Mouse (Mus musculus) kidney, embryonic 15.5 days (tissue): ENCODE data around the gene Gpr31b. TPM values are rescaled to one million over a fixed set of nuclear protein-coding genes. Genes with fewer than 3 reads are reported as not detected.
A peak's percentile ranks its signal among the peaks of the same experiment; 100 is the strongest.
"Not testable (repeated sequence)": the region's sequence is repeated elsewhere in the genome, so short reads cannot be mapped to it uniquely, and the experiment has no call there.

Experiments
- ATAC-seq: fragments of 200-750 bp; cut with Nextera tagmentation; replicated peaks from 2 replicates; pipeline ENCODE4 v1.8.0; 2017; ENCODE audit warnings: moderate TSS enrichment; ENCODE audit not compliant: low FRiP score
- H3K27ac ChIP-seq: fragments of 300-500 bp; sonication (generic); 2 replicates; pipeline ENCODE4 v1.5.1; 2015; ENCODE audit warnings: mild to moderate bottlenecking, inconsistent platforms
- H3K27me3 ChIP-seq: fragments of 300-500 bp; sonication (generic); 2 replicates; pipeline ENCODE4 v1.6.1; 2015; ENCODE audit warnings: inconsistent platforms
- H3K36me3 ChIP-seq: fragments of 300-500 bp; sonication (generic); 2 replicates; pipeline ENCODE4 v1.6.1; 2015; ENCODE audit warnings: inconsistent platforms
- H3K4me1 ChIP-seq: fragments of 300-500 bp; sonication (generic); 2 replicates; pipeline ENCODE4 v1.6.1; 2015; ENCODE audit warnings: inconsistent platforms
- H3K4me2 ChIP-seq: fragments of 300-500 bp; sonication (generic); 2 replicates; pipeline ENCODE4 v1.6.1; 2015; ENCODE audit warnings: moderate library complexity, mild to moderate bottlenecking, inconsistent platforms
- H3K4me3 ChIP-seq: fragments of 300-500 bp; sonication (generic); replicated peaks from 2 replicates; pipeline ENCODE4 v1.5.1; 2015; ENCODE audit warnings: mild to moderate bottlenecking, inconsistent platforms
- H3K9ac ChIP-seq: fragments of 300-500 bp; sonication (generic); 2 replicates; pipeline ENCODE4 v1.6.1; 2015; ENCODE audit warnings: mild to moderate bottlenecking, inconsistent platforms
- H3K9me3 ChIP-seq: fragments of 300-500 bp; sonication (generic); replicated peaks from 2 replicates; pipeline ENCODE4 v1.6.1; 2016; ENCODE audit warnings: inconsistent platforms
- WGBS: fragments of 180-500 bp; shearing (Covaris S2); methylation state at CpG from one replicate; pipeline ENCODE4 v1.1.7; 2015; ENCODE audit warnings: mixed read lengths; 5-methylcytosine and 5-hydroxymethylcytosine counted together
- polyA plus RNA-seq: library from polyadenylated mRNA; unstranded; fragments of >200 nt; fragmentation: Nextera tagmentation; extraction: Ambion mirVana; gene quantifications from 2 replicates; pipeline ENCODE4 v1.2.1, GENCODE M21; 2015

The Gpr31b gene
- 0.13 TPM in 1 of 2 replicates, not detected in the other for polyA plus RNA-seq

DNA sequence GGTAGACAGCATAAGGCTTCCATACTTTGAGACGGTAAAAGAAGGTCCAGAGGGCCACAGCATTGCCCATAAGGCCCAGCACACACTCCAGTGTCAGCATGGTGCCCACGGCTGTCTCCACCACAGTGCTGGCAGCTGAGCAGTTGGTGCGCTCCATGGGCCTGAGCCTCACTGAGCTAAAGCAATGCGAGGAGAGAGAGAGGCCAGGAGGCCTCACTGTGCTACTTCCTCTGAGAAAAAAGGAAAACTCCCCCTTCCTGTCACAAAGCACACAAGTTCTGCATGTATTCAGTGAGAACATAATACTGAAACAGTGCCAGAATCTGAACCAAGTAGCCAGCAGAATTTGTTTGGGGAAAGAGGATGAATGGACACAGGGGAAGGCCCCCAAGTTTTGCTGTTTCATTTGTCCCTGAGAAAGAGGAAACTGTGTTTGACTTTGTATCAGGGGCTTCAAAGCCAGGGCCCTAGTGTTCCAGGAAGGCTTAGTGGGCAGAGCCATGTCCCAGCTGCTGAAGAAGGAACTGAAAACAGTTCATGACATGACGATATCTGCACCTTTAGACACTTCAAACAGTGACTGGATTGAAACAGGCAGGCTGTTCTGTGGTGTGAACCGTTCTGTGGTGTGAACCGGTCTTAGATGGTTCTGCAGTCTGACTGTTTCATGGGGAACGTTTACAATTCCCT is at the start of gene Gpr31b:
TSS of gene Gpr31b (minus strand) at position 173 of the 690 bp plus-strand sequence.
- not testable (repeated sequence) for ATAC-seq, H3K9ac ChIP-seq, H3K4me2 ChIP-seq, H3K27ac ChIP-seq, H3K36me3 ChIP-seq, H3K9me3 ChIP-seq, H3K4me1 ChIP-seq, H3K27me3 ChIP-seq, H3K4me3 ChIP-seq
- no CpG with 5 or more reads among the region's 8 CpGs for WGBS

GRCm38 (mm10) chr17:13092960-13093359 is 40.9 kb upstream of the Gpr31b start:
- not testable (repeated sequence) for H3K36me3 ChIP-seq, H3K4me3 ChIP-seq, H3K4me2 ChIP-seq, ATAC-seq, H3K27me3 ChIP-seq, H3K27ac ChIP-seq, H3K9ac ChIP-seq, H3K9me3 ChIP-seq, H3K4me1 ChIP-seq
- 87% methylated on average over 3 of the region's 4 CpGs for WGBS

DNA sequence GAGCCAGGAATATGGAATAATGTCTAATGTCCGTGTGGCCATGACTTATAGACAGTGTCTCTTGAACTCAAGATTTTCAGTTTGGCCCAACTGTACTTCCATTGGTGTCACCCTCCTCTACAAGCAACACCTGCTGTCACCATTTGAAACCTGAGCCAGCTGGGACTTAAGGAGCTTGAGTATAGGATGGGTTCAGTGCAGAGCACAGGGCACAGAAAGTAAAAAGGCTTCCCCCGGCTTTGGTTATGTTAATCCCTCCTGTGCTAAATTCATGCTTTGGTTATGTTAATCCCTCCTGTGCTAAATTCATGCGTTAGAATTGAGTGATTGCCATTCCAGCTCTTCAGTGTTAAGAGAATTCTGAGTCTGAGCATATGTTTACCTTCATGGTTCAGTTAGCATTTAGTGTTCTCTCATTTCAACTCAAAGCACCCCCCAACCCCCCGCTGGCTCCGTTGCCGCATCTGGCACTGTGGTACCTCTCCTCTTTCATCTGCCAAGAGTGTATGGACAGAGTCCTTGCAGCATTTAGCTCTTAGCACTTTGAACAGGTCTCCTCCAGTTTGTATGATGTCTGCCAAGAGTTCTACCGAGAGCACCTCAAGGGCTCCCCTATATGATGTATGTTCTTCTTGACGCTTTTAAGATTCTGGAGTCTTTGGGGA is 40.1 kb upstream of the Gpr31b start:
- not testable (repeated sequence) for H3K9ac ChIP-seq, H3K4me1 ChIP-seq, H3K4me3 ChIP-seq, H3K36me3 ChIP-seq, H3K27me3 ChIP-seq, H3K9me3 ChIP-seq, H3K4me2 ChIP-seq, H3K27ac ChIP-seq
- 54% methylated on average over 8 of the region's 8 CpGs for WGBS
- 0 out of 2 replicates have a peak, but pooled peaks have one; percentile 58 for ATAC-seq

DNA sequence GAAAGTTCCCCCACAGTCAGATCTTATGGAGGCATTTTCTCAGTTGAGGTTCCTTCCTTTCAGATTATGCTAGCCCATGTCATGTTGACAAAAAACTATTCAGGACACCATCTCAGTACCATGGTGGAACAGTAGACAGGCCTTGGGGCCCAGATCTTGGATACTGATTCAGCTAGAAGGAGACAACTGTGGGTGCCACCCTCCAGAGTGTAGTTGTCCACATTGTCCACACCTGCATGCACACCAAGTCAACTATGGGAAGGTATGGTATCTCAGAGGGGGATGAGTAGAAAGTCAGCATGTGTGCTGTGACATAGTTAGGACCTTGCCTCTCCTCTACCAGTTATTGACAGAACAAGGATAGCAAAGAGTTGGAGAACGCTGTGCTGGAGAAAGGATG is 39.4 kb upstream of the Gpr31b start:
- not testable (repeated sequence) for ATAC-seq, H3K36me3 ChIP-seq, H3K27ac ChIP-seq, H3K4me1 ChIP-seq, H3K9me3 ChIP-seq, H3K4me2 ChIP-seq, H3K27me3 ChIP-seq, H3K9ac ChIP-seq, H3K4me3 ChIP-seq
- 78% methylated on average over 1 of the region's 1 CpGs for WGBS

DNA sequence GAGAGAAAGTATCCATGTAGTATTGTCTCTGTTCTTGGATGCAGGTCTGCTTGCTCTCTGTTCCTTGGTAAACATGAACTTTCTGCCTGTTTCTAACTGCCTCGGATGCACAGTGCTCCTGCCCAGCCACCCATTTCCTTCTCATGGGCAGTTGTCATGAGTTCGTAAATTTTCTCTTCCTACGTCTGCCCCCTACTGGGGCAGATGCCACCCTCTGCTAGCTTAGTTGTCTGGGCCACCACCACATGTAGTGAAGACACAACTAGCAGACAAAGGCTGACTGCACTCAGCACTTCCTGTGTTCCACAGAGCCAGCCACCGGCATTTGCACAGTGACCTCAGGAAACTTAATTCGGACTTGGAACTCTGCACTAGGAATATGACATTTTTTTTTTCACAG is 17.1 kb upstream of the Gpr31b start:
- WGBS = 58% methylated on average over 4 of the region's 5 CpGs
- H3K36me3 ChIP-seq, H3K4me1 ChIP-seq, H3K27me3 ChIP-seq, H3K27ac ChIP-seq, H3K9me3 ChIP-seq, H3K4me3 ChIP-seq, ATAC-seq, H3K9ac ChIP-seq, H3K4me2 ChIP-seq: not testable (repeated sequence)

- H3K27ac ChIP-seq, H3K4me1 ChIP-seq, H3K27me3 ChIP-seq, H3K36me3 ChIP-seq, H3K9me3 ChIP-seq, H3K4me2 ChIP-seq, H3K9ac ChIP-seq, ATAC-seq, H3K4me3 ChIP-seq: not testable (repeated sequence)
- WGBS = 80% methylated on average over 1 of the region's 4 CpGs
Observed at GRCm38 (mm10) chr17:13067864-13068385, 15.8 kb upstream of the Gpr31b start.

DNA sequence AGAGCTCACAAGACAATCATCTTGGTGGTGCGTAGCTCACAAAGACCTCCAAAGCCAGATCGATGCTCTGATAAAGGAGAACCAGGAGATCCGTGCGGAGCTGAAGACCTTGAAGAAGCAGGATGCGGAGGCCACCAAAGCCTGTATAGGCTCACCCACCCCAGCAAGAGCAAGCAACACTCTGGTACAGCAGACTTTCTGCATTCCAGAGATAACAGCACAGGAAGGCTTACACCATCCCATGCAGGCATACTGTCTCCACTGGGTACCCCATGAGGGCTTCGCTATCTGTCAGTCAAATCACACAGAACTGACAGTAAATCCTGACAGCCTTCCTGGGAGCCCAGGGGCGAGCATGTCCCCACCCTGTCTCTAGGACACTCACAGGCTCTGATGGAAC is 10.8 kb upstream of the Gpr31b start:
- H3K27me3 ChIP-seq, H3K36me3 ChIP-seq, H3K9me3 ChIP-seq, H3K9ac ChIP-seq, H3K4me1 ChIP-seq, H3K4me3 ChIP-seq, H3K27ac ChIP-seq, ATAC-seq, H3K4me2 ChIP-seq: not testable (repeated sequence)
- WGBS = 84% methylated on average over 6 of the region's 7 CpGs

GRCm38 (mm10) chr17:13060804-13061203 is 8.7 kb upstream of the Gpr31b start, which contains the start of gene Tcp10b:
Tcp10b (plus strand) TSS chr17:13061104.
- H3K9ac ChIP-seq, H3K4me3 ChIP-seq, H3K9me3 ChIP-seq, H3K4me2 ChIP-seq, ATAC-seq, H3K27ac ChIP-seq, H3K36me3 ChIP-seq, H3K4me1 ChIP-seq, H3K27me3 ChIP-seq: not testable (repeated sequence)
- WGBS = 95% methylated on average over 4 of the region's 4 CpGs

- not testable (repeated sequence) for H3K4me1 ChIP-seq, H3K27ac ChIP-seq, H3K4me3 ChIP-seq, H3K27me3 ChIP-seq, H3K36me3 ChIP-seq, H3K4me2 ChIP-seq, H3K9me3 ChIP-seq, H3K9ac ChIP-seq
- ATAC-seq = peak; percentile 83
- 13% methylated on average over 4 of the region's 4 CpGs for WGBS
Observed at GRCm38 (mm10) chr17:13043846-13044673, 8.0 kb downstream of the Gpr31b start.

GRCm38 (mm10) chr17:13036627-13037192 is 15.4 kb downstream of the Gpr31b start:
- not testable (repeated sequence) for H3K4me3 ChIP-seq, H3K4me1 ChIP-seq, H3K4me2 ChIP-seq, H3K27ac ChIP-seq, ATAC-seq, H3K9me3 ChIP-seq, H3K36me3 ChIP-seq, H3K27me3 ChIP-seq, H3K9ac ChIP-seq
- WGBS = 91% methylated on average over 4 of the region's 12 CpGs

DNA sequence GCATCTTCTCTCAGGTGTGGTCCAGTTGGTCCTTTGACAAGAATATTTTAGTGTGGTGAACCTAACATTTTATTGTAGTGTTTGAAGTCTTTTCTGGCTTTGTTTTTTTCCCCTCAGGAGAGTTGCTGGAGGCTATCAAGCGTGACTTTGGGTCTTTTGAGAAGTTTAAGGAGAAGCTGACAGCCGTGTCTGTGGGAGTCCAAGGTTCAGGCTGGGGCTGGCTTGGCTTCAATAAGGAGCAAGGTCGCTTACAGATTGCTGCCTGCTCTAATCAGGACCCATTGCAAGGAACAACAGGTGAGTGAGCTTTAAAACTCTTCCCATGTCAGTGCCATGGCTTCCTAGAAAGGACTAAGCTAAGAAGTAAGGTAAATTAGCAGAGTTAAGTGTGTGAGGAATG is 38.8 kb downstream of the Gpr31b start:
- Histone ChIP-seq H3K27me3 (no peaks in the 10 kb centered on the region), H3K36me3 (peaks cover 62% of the 10 kb centered on the region), H3K27ac (no peak overlapping the region), H3K4me2 (no peak overlapping the region), H3K9ac (no peak overlapping the region), H3K4me3 (no peak overlapping the region), H3K4me1 (peaks cover 11% of the 10 kb centered on the region), H3K9me3 (no peaks in the 10 kb centered on the region)
- 60% methylated on average over 3 of the region's 3 CpGs for WGBS
- no peak for ATAC-seq

- Histone ChIP-seq H3K9me3 (no peaks in the 10 kb centered on the region), H3K4me3 (no peak overlapping the region), H3K27ac (no peak overlapping the region), H3K4me1 (peaks cover 16% of the 10 kb centered on the region), H3K36me3 (peaks cover 46% of the 10 kb centered on the region), H3K27me3 (no peaks in the 10 kb centered on the region), H3K4me2 (no peak overlapping the region), H3K9ac (no peak overlapping the region)
- no peak for ATAC-seq
- 35% methylated on average over 3 of the region's 3 CpGs for WGBS
Observed at GRCm38 (mm10) chr17:13009887-13010286, 42.2 kb downstream of the Gpr31b start.
